Mouse (Mus musculus): ENCODE results near the gene Cdhr4.

The Cdhr4 gene

GRCm38 (mm10) chr9:108010385-108010784 is 18.1 kb downstream of the Cdhr4 start:
- DNase-seq (ENCODE audit: low read depth, low spot score), result peak; percentile 42

DNA sequence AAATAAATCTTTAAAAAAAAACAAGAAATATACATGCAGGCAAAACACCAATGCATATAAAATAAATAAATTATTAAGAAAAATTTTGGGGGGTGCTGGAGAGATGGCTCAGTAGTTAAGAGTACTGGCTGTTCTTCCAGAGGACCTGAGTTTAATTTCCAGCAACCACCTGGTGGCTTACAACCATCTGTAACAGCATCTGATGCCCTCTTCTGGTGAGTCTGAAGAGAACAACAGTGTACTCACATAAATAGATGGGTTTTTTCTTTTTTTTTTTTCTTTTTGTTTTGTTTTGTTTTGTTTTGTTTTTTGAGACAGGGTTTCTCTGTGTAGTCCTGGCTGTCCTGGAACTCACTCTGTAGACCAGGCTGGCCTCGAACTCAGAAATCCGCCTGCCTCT is 21.3 kb downstream of the Cdhr4 start:
- peak; percentile 21 for DNase-seq (ENCODE audit: low read depth, low spot score)

GRCm38 (mm10) chr9:108017127-108017526 is 24.8 kb downstream of the Cdhr4 start:
- no peak for DNase-seq (ENCODE audit: low read depth, low spot score)

- no peak for DNase-seq (ENCODE audit: low read depth, low spot score)
These were observed 28.4 kb downstream of the Cdhr4 start for GRCm38 (mm10) chr9:108020741-108021140.

DNA sequence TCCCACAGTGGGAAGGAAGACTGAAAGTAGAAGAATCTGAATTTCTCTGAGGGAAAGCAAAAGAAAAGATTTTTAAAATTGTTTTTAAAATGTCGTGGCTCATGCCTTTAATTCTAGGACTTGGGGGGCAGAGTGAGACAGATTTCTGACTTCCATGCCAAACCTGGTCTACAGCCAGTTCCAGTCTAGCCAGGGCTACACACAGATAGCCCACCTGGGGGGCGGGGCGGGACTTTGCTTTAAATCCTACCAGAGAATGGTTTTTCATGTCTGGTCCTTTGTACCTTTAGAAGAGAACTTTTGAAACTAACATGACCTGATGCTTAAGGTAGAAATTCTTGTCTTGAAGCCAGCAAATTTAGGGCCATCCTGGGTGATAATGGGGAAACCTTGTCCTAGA is 30.9 kb downstream of the Cdhr4 start:
- DNase-seq (ENCODE audit: low read depth, low spot score), result no peak

- DNase-seq (ENCODE audit: low read depth, low spot score), result peak; percentile 25
These were observed 34.3 kb downstream of the Cdhr4 start for GRCm38 (mm10) chr9:108026584-108026983.

GRCm38 (mm10) chr9:108027867-108028266 is 35.6 kb downstream of the Cdhr4 start:
- DNase-seq (ENCODE audit: low read depth, low spot score), result no peak

- no peak for DNase-seq (ENCODE audit: low read depth, low spot score)
These were observed 39.8 kb downstream of the Cdhr4 start for GRCm38 (mm10) chr9:108032126-108032525.

DNA sequence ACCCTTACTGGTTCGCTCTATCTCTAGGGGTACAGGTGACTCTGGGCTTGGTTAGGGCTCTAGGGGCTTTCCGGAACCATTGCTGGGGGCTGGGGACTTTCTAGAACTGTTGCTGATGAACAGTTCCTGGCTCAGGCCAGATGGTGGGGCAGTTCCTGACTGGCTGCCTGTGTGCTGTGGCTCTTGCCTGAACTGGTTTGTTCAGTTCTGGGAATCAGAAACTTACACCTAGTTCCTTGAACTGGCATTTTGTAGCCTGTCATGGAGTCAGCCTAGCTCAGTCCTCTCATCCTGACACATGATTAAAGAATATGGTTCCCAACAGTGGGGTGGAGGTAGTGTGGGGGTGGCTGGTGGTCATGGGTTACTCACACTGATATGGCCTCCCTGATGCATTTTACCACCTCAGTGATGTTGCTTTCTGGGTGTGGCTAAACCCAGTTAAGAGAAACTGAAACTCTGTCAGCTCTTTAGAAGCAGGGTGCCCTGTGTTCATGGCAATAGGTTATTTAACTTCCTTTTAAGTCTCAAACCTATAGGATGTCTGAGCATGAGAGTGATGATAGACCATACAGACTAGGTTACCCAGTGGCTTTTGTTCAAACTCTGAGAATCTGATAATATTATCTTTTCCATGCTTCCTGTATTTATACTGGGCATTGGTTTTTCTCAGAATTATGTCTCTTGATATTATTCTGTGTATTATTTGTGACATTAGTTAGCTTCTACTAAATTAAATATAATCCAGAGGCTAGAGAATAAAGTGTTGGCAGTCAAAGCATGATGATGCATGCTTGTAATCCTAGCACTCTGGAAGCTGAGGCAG is 43.2 kb downstream of the Cdhr4 start:
- no peak for DNase-seq (ENCODE audit: low read depth, low spot score)

- peak; percentile 44 for DNase-seq (ENCODE audit: low read depth, low spot score)
These were observed 52.6 kb downstream of the Cdhr4 start for GRCm38 (mm10) chr9:108044751-108045492.

DNA sequence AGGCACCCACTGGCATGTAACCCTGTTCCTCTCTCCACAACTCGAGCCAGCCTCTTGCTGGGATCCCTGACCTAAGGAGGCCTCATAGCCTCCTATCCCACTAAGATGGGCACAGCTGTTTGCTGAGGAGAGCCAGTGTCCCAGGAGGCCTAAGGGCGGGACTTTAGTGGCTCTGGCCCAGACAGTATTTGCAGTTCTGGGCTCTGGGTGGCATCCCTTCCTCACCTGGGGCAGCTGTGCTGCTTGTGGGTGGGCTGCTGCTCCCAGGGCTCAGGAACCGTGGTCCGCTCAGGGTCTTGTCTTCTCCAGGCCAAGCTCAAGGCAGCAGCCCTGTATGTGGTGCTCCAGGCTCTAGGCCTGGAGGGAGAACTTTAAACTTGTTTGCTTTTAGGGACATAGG is 54.3 kb downstream of the Cdhr4 start:
- no peak for DNase-seq (ENCODE audit: low read depth, low spot score)

DNA sequence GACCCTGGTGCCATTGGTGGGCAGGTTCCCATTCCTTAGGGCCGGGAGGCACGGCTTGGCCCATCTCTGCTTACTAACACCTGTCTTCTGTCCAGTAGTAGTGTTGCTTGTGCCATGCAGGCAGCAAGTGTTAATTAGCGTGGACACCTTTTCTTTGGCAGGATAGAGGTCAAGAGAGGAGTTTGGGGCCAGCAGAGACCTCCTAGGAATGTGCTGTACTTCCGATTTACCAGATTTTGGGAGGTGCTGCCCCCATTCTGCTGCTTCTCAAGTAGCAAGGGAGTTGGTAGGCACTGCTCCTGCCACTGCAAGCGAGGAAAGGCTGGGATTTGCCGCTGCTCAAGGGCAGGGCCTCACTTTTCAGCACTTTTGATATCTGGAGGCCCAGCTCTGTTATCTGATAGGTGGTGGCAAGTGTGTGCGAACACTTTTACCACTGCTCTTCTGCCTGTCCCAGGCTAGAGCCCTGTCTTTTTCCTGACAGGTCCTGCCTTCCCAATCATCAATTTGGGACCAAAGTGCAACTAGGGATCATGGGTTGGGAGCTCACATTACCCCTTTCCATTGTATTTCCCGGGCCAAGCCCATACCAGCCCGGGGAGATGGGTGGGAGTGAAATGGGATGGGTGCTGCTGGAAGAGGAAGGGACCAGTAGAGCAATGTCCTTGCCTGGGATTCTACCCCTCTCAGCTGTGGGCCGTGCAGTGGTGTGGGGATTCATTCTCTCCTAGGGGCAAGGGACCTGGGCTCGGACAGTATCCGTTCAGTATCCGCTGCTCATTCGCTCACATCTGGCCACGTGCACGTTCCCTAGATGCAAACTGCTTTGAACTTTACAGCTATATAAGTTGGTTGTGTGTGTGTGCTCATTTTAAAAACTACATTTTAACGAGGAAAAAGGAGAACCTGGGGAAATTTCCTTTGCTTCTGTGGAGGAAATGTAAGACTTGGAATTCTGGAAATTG is 55.6 kb downstream of the Cdhr4 start:
- DNase-seq (ENCODE audit: low read depth, low spot score), result no peak

- peak; percentile 46 for DNase-seq (ENCODE audit: low read depth, low spot score)
These were observed 56.3 kb downstream of the Cdhr4 start for GRCm38 (mm10) chr9:108048566-108048955.

DNA sequence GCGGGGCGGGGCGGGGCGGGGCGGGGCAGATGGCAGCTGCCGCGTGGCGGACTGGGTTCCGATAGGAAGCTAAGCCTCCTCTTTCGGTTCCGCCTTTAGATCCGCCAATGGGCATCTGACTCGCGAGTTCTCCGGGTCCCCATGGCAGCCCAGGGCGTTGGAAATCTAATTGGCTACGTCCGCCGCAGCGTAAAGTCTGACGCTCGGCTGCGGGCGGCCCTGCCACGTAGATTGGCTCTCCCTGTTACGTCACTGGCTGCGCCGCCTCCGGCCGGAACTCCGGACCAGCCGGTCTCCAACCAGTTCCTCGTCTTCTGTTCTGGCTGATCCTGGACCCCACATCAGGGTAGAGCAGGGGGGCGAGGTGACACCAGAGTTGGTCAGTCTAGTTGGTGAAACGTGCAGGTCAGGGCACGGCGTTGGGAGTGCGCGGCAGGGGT is 56.7 kb downstream of the Cdhr4 start, which contains the start of gene Gmppb:
Gmppb (plus strand) TSS at position 227 of the 440 bp plus-strand sequence.
- DNase-seq (ENCODE audit: low read depth, low spot score), result peak; percentile 98
